Mouse (Mus musculus) embryonic fibroblast, embryonic 13.5 days (primary cell): ENCODE results near the gene Nexn. TPM values are rescaled to one million over a fixed set of nuclear protein-coding genes. Genes with fewer than 3 reads are reported as not detected.

ENCODE experiments used
- H3K27ac ChIP-seq: 2 replicates; pipeline ENCODE4 v1.5.1; 2012; ENCODE audit warnings: low read length, control low read depth, inconsistent platforms; ENCODE audit not compliant: insufficient read depth
- H3K4me1 ChIP-seq: 2 replicates; pipeline ENCODE4 v1.6.1; 2011; ENCODE audit warnings: low read length; ENCODE audit not compliant: control insufficient read depth, insufficient read depth
- H3K4me3 ChIP-seq: 2 replicates; pipeline ENCODE4 v1.5.1; 2011; ENCODE audit warnings: mild to moderate bottlenecking, control low read depth, low read length; ENCODE audit not compliant: insufficient read depth
- CTCF ChIP-seq: IDR thresholded peaks from 2 replicates; pipeline ENCODE4 v1.5.1; 2011; ENCODE audit warnings: mild to moderate bottlenecking, control low read depth, low read length, moderate library complexity, borderline replicate concordance; ENCODE audit not compliant: insufficient read depth
- POLR2A ChIP-seq: IDR thresholded peaks from 2 replicates; pipeline ENCODE4 v1.6.1; 2011; ENCODE audit warnings: low read depth, mild to moderate bottlenecking, control low read depth, low read length, moderate library complexity
- polyA plus RNA-seq: library from polyadenylated mRNA; stranded (reverse); fragments of >200 nt; gene quantifications from 2 replicates; pipeline ENCODE4 v1.2.4, GENCODE M21; 2011; ENCODE audit warnings: low read depth; ENCODE audit not compliant: missing spikeins, insufficient read length

Gene Nexn
- polyA plus RNA-seq, 1 experiment: 144 TPM

DNA sequence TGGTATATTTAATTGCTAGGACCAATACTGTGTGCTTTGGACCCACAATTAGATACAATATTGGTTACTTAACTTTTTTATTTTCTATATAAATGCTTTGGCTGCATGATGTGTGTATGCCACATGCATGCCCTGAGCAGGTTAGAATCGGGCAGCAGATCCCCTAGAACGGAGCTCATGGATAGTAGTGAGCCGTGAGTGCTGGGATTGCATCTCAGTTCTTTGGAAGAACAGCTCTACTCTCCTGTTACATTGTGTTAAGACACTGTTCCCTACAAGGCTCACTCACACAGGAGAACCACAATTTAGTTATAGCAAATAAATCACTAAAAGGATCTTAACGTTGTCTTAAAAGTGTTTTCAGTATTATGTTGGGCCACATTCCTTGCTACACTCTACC is 22.8 kb downstream of the Nexn start:
- no peak overlapping the region for H3K4me3 ChIP-seq
- TF ChIP-seq POLR2A: no peak
- TF ChIP-seq CTCF: no peak
- no peak overlapping the region for H3K27ac ChIP-seq
- H3K4me1 ChIP-seq: no peaks in the 10 kb centered on the region

GRCm38 (mm10) chr3:152241098-152241497 is 25.1 kb downstream of the Nexn start:
- Histone ChIP-seq H3K27ac (no peak overlapping the region), H3K4me1 (0 out of 2 replicates have a peak, but pooled peaks cover 3% of the 10 kb centered on the region), H3K4me3 (no peak overlapping the region)
- TF ChIP-seq POLR2A (no peak), CTCF (no peak)

DNA sequence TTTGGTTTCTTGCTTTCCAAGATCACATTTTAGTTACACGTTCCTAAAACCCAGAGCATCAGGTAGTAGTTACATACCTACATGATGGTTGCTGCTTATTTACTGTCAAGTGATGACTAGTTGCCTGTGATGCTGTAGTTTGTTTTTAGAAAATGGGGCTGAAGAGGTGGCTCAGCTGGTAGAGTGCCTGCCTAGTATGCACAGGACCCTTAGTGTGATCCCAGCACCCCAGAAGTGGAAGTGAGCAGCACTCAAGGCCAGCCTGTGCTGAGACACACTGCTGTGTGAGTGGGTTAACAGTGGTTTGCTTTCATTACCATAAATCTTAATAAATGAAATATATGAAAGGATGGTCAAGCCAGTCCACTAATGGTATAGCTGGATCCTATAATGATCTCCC is 26.6 kb downstream of the Nexn start:
- TF ChIP-seq POLR2A (no peak), CTCF (no peak)
- H3K27ac ChIP-seq: no peak overlapping the region
- H3K4me1 ChIP-seq: 0 out of 2 replicates have a peak, but pooled peaks cover 3% of the 10 kb centered on the region
- H3K4me3 ChIP-seq: no peak overlapping the region

DNA sequence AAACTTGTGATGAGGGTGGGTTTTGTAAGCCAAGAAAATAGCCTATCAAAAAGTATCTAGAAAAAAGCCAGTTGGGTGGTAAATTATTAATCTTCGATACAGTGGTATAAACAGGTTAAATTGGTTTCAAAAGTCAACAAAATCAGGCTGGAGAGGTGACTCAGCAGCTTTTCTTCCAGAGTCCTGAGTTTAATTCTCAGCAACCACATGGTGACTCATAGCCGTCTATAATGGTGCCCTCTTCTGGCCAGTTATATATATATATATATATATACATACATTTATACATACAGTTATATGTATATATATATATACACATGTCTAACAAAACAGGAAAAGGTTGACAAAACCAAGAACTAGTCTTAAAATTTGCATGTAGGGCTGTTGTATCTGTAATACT is 27.3 kb downstream of the Nexn start:
- no peak overlapping the region for H3K27ac ChIP-seq
- H3K4me1 ChIP-seq: 0 out of 2 replicates have a peak, but pooled peaks cover 3% of the 10 kb centered on the region
- no peak for TF ChIP-seq CTCF
- no peak for TF ChIP-seq POLR2A
- no peak overlapping the region for H3K4me3 ChIP-seq

- TF ChIP-seq POLR2A (no peak), CTCF (no peak)
- H3K4me1 ChIP-seq: 0 out of 2 replicates have a peak, but pooled peaks cover 3% of the 10 kb centered on the region
- no peak overlapping the region; the same call in 1 of the 2 replicates for H3K27ac ChIP-seq
- H3K4me3 ChIP-seq: no peak overlapping the region
Measured at GRCm38 (mm10) chr3:152235805-152236204, 30.3 kb downstream of the Nexn start.

DNA sequence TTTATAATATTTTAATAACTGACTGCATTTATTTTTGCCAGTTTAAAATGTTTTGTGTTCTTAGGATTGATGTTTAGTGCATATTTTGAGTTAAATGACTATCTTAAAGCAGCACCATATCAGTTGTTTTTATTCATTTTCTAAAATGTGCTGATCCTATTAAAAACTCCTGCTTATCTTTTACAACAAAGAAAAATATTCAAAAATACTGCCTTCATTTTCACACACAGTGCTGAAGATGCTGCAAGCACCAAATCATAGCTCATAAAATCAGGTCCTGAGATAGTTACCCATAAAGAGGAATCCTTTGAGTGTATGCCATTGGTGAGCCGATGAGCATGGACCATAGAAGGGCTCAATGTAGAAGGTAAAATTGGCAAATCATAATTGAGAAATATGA is 30.9 kb downstream of the Nexn start:
- H3K27ac ChIP-seq: no peak overlapping the region; the same call in 1 of the 2 replicates
- H3K4me3 ChIP-seq: no peak overlapping the region
- TF ChIP-seq POLR2A (no peak), CTCF (no peak)
- H3K4me1 ChIP-seq: 0 out of 2 replicates have a peak, but pooled peaks cover 3% of the 10 kb centered on the region

GRCm38 (mm10) chr3:152231333-152232100 is 34.6 kb downstream of the Nexn start:
- H3K27ac ChIP-seq: peak overlapping the region; percentile 29
- no peak for TF ChIP-seq CTCF
- TF ChIP-seq POLR2A: no peak
- H3K4me3 ChIP-seq: no peak overlapping the region
- no peaks in the 10 kb centered on the region for H3K4me1 ChIP-seq

GRCm38 (mm10) chr3:152229271-152229670 is 36.9 kb downstream of the Nexn start:
- H3K27ac ChIP-seq: no peak overlapping the region
- no peaks in the 10 kb centered on the region for H3K4me1 ChIP-seq
- H3K4me3 ChIP-seq: no peak overlapping the region
- TF ChIP-seq POLR2A (no peak), CTCF (no peak)

DNA sequence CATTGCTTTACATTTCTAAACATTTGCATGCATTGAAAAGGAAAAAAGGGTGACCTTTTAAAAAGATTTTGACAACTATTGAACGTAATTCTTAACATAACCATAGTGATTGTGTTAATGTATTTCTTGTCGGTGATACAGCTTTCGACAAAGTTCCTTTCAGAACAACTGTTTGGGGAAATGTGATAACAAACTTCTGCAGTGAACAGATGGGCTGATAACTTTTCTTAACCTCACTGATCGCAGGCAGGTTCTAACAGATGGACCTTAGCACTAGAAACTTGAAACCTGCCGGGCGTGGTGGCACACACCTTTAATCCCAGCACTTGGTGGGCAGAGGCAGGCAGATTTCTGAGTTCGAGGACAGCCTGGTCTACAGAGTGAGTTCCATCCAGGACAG is 37.3 kb downstream of the Nexn start:
- Histone ChIP-seq H3K4me1 (no peaks in the 10 kb centered on the region), H3K27ac (no peak overlapping the region), H3K4me3 (no peak overlapping the region)

GRCm38 (mm10) chr3:152225906-152226305 is 40.2 kb downstream of the Nexn start:
- Histone ChIP-seq H3K4me1 (no peaks in the 10 kb centered on the region), H3K4me3 (no peak overlapping the region), H3K27ac (no peak overlapping the region)
- TF ChIP-seq POLR2A (no peak), CTCF (no peak)

More for the DNA sequence above, 37.3 kb downstream of the Nexn start:
- TF ChIP-seq CTCF (no peak), POLR2A (no peak)
